Mouse (Mus musculus): ENCODE measurements at regions not wholly inside any gene's neighbourhood (a gene's known extent, or its start where the extent isn't known, plus 50 kb on each side); places are given as distances from the start of the nearest gene placed in this dataset.

DNA sequence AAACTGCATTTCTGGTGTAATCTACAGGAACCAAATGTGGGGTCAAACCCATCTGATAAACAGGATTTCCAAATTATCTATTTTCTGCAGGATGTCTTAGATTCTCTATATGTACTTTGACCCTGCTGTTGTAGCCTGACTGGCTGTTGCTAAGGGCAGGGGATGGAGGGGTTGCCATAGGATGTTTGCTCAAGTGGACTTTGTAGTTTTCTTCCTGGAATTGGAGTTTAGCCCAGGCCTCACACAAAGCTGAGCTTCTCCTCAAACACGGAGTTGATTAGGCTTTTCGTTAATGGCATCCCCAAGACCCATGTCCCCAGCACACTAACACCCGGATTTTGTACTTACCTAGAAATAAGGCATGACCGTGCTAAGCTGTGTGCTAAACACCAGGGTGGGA, 173.3 kb downstream of the Atp23 start:
- TF ChIP-seq POLR2A (IDR thresholded peaks at IDR 0.05; ENCODE audit: borderline replicate concordance, insufficient read depth, low read length), result no peak
- no peak for TF ChIP-seq CTCF (IDR thresholded peaks at IDR 0.05; ENCODE audit: borderline replicate concordance, insufficient read depth, low read depth, low read length)

All from cerebellum, adult 2 months (tissue).